Mouse (Mus musculus): ENCODE measurements at regions not wholly inside any gene's neighbourhood (a gene's known extent, or its start where the extent isn't known, plus 50 kb on each side); places are given as distances from the start of the nearest gene placed in this dataset.

- no peak for DNase-seq (ENCODE audit: low spot score in 2 of 2)
These were observed 159.0 kb downstream of the H2al1j start for GRCm38 (mm10) chrX:11486588-11486987.

- no peak for DNase-seq (ENCODE audit: low spot score in 2 of 2)
These were observed 160.3 kb downstream of the H2al1j start for GRCm38 (mm10) chrX:11487876-11488275.

- DNase-seq (ENCODE audit: low spot score in 2 of 2) = no peak
These were observed 162.6 kb downstream of the H2al1j start for GRCm38 (mm10) chrX:11490146-11490693.

GRCm38 (mm10) chrX:11491235-11491634 lies 163.6 kb downstream of the H2al1j start:
- no peak for DNase-seq (ENCODE audit: low spot score in 2 of 2)

GRCm38 (mm10) chrX:11491676-11492391 lies 164.2 kb downstream of the H2al1j start:
- DNase-seq (ENCODE audit: low spot score in 2 of 2) = no peak

GRCm38 (mm10) chrX:11493526-11494245 lies 166.1 kb downstream of the H2al1j start:
- no peak for DNase-seq (ENCODE audit: low spot score in 2 of 2)

- DNase-seq (ENCODE audit: low spot score in 2 of 2) = no peak
These were observed 166.6 kb downstream of the H2al1j start for GRCm38 (mm10) chrX:11494246-11494630.

- DNase-seq (ENCODE audit: low spot score in 2 of 2) = no peak
These were observed 184.8 kb downstream of the H2al1j start for GRCm38 (mm10) chrX:11512439-11512838.

- DNase-seq (ENCODE audit: low spot score in 2 of 2) = no peak
These were observed 185.3 kb downstream of the H2al1j start for GRCm38 (mm10) chrX:11512928-11513327.

- DNase-seq (ENCODE audit: low spot score in 2 of 2) = no peak
These were observed 196.2 kb downstream of the H2al1j start for GRCm38 (mm10) chrX:11523791-11524190.

- DNase-seq (ENCODE audit: low spot score in 2 of 2) = no peak
These were observed 197.7 kb downstream of the H2al1j start for GRCm38 (mm10) chrX:11525326-11525725.

GRCm38 (mm10) chrX:11528589-11528988 lies 201.0 kb downstream of the H2al1j start:
- DNase-seq (ENCODE audit: low spot score in 2 of 2) = no peak

GRCm38 (mm10) chrX:11529221-11529620 lies 201.6 kb downstream of the H2al1j start:
- no peak for DNase-seq (ENCODE audit: low spot score in 2 of 2)

- DNase-seq (ENCODE audit: low spot score in 2 of 2) = no peak
These were observed 205.2 kb downstream of the H2al1j start for GRCm38 (mm10) chrX:11532817-11533216.

GRCm38 (mm10) chrX:11533871-11534270 lies 206.2 kb downstream of the H2al1j start:
- no peak for DNase-seq (ENCODE audit: low spot score in 2 of 2)

GRCm38 (mm10) chrX:11541011-11541410 lies 213.4 kb downstream of the H2al1j start:
- DNase-seq (ENCODE audit: low spot score in 2 of 2) = no peak

- DNase-seq (ENCODE audit: low spot score in 2 of 2) = no peak
These were observed 222.7 kb downstream of the H2al1j start for GRCm38 (mm10) chrX:11550164-11550851.

- no peak for DNase-seq (ENCODE audit: low spot score in 2 of 2)
These were observed 224.6 kb downstream of the H2al1j start for GRCm38 (mm10) chrX:11552177-11552576.

- no peak for DNase-seq (ENCODE audit: low spot score in 2 of 2)
These were observed 227.5 kb downstream of the H2al1j start for GRCm38 (mm10) chrX:11555035-11555570.

- no peak for DNase-seq (ENCODE audit: low spot score in 2 of 2)
These were observed 230.6 kb downstream of the H2al1j start for GRCm38 (mm10) chrX:11558260-11558659.

- no peak for DNase-seq (ENCODE audit: low spot score in 2 of 2)
These were observed 233.1 kb downstream of the H2al1j start for GRCm38 (mm10) chrX:11560550-11561276.

All from thymus, postnatal 10 days (tissue).